Mouse (Mus musculus) cerebellum, postnatal 14 days (tissue): ENCODE measurements around the gene Golga1.

Experiments
- DNase-seq, 2 experiments: peaks; one replicate each; pipeline ENCODE4 v3.0.0; 2021; ENCODE audit warnings: mixed read lengths in 2 of 2

Gene Golga1

GRCm38 (mm10) chr2:38973223-38973622 is 92.1 kb downstream of the Golga1 start:
- no peak for DNase-seq

- no peak for DNase-seq
Measured at GRCm38 (mm10) chr2:38970057-38970456, 95.3 kb downstream of the Golga1 start.

DNA sequence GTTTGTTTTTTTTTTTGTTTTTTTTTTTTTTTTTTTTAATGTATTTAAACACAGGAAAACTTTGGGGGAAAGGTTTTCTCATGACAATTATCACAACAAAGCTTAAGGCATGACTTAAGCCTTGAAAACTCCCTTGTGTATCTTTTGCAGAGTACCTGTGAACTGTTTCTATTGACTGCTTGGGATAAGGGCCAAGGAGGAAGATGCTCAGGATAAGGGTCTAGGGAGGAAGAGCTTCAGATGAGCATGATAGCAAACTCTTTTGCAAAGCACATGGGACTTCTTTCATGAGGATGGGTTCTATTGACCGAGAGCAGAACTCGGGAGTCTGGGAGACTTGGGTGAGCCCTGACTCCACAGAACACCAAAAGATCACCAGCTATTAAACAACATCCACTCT is 95.7 kb downstream of the Golga1 start:
- DNase-seq, result no peak
